Mouse (Mus musculus) heart, postnatal 14 days (tissue): Measurements from ENCODE around the gene Olfr492. TPM values are rescaled to one million over a fixed set of nuclear protein-coding genes. Genes with fewer than 3 reads are reported as not detected.

Experiments
- DNase-seq, 2 experiments: peaks; one replicate each; pipeline ENCODE4 v3.0.0; 2021 to 2022
- intact Hi-C: fragments of 180-260 bp; cut with DNase I; formaldehyde crosslinking; loops from one replicate; pipeline ENCODE4 v1.15.1; 2025
- long read RNA-seq, 2 experiments: library from polyadenylated mRNA; stranded (forward); transcript quantifications; one replicate each; pipeline ENCODE4 v2.0.0; 2021
- total RNA-seq, 2 experiments: library from RNA; stranded (reverse); gene quantifications; 2 replicates each; pipeline ENCODE4 v1.2.3; 2021

The Olfr492 gene
- total RNA-seq, result not detected
- long read RNA-seq, experiment 1, result 0 reads
- long read RNA-seq, experiment 2, result 0 reads

- DNase-seq, result no peak
- intact Hi-C loops, result no loop called here
These were observed at the start of gene Olfr492 for GRCm38 (mm10) chr7:108323574-108323973. Gene Olfr492, minus strand, starts transcription at chr7:108323674.

GRCm38 (mm10) chr7:108365035-108365434, 41.6 kb upstream of the Olfr492 start, which contains the start of gene Olfr494:
Gene Olfr494, plus strand, starts transcription at chr7:108365335.
- no peak for DNase-seq
- intact Hi-C loops, result no loop called here

- intact Hi-C loops, result no loop called here
- DNase-seq, result no peak
These were observed 23.4 kb upstream of the Olfr492 start, which contains the start of gene Olfr493 for GRCm38 (mm10) chr7:108346879-108347278. Gene Olfr493, minus strand, starts transcription at chr7:108346979.

DNA sequence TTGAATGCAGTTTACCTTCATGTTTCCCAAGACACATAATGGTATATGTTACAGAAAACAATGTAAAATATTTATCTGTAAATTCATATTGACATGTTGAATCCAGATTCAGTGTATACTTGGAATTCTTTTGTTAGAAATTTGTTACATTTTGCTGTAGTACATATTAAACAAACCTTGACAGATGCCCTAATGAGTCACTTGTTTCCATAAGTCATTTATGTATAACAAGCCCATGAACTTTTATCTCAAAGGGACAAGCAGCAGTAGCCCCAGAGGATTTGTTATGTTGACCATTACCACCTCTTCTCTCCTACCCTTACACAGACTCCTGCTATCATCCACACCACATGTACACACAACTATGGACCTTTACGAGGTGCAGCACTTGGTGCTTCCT, 10.3 kb downstream of the Olfr492 start, which contains the start of gene Olfr491:
Olfr491 (plus strand) TSS at position 301 of the 400 bp plus-strand sequence.
- intact Hi-C loops, result no loop called here
- DNase-seq, result no peak

- intact Hi-C loops, result no loop called here
- no peak for DNase-seq
These were observed 34.6 kb downstream of the Olfr492 start, which contains the start of gene Olfr490 for GRCm38 (mm10) chr7:108288834-108289233. Gene Olfr490, minus strand, starts transcription at chr7:108288934.

Other genes with a start within 250 kb of the Olfr492 start
- gene Olfr481, start 243.8 kb downstream of the Olfr492 start, total RNA-seq, result not detected
- under 1 TPM; 0.59 to 0.81 TPM for gene Olfr482, start 226.1 kb downstream of the Olfr492 start, total RNA-seq
- gene Olfr483, start 222.8 kb downstream of the Olfr492 start, total RNA-seq, result not detected
- not detected for gene Olfr484, start 196.2 kb downstream of the Olfr492 start, total RNA-seq
- not detected for gene Olfr485, start 163.8 kb downstream of the Olfr492 start, total RNA-seq
- not detected for gene Olfr486, start 150.9 kb downstream of the Olfr492 start, total RNA-seq
- gene Olfr487, start 109.0 kb downstream of the Olfr492 start, total RNA-seq, result not detected
- gene Olfr488, start 65.3 kb downstream of the Olfr492 start, total RNA-seq, result not detected
- gene Olfr490, start 34.7 kb downstream of the Olfr492 start, total RNA-seq, result not detected
- not detected for gene Olfr491, start 10.2 kb downstream of the Olfr492 start, total RNA-seq
- gene Olfr493, start 23.3 kb upstream of the Olfr492 start, total RNA-seq, result not detected
- gene Olfr494, start 41.7 kb upstream of the Olfr492 start, total RNA-seq, result not detected
- gene Olfr495, start 69.5 kb upstream of the Olfr492 start, total RNA-seq, result not detected
- gene Olfr497, start 96.7 kb upstream of the Olfr492 start, total RNA-seq, result not detected
- gene Olfr498, start 141.7 kb upstream of the Olfr492 start, total RNA-seq, result not detected
- gene Olfr502, start 201.4 kb upstream of the Olfr492 start, total RNA-seq, result not detected
- not detected for gene Olfr503, start 220.9 kb upstream of the Olfr492 start, total RNA-seq
- gene Olfr504, start 242.1 kb upstream of the Olfr492 start, total RNA-seq, result not detected